Mouse (Mus musculus) heart, adult 2 months (tissue): ENCODE data around the gene Nxph4.

Source experiments
- CTCF ChIP-seq: fragments of 200-600 bp; IDR thresholded peaks from 2 replicates; pipeline ENCODE4 v1.8.1; 2022; ENCODE audit warnings: antibody characterized with exemption, mild to moderate bottlenecking, moderate library complexity
- POLR2A ChIP-seq: fragments of 200-500 bp; IDR thresholded peaks from 2 replicates; pipeline ENCODE4 v1.6.1; 2011; ENCODE audit warnings: mild to moderate bottlenecking, low read depth, low read length, control low read depth; ENCODE audit not compliant: insufficient read depth

- TF ChIP-seq CTCF (no peak), POLR2A (no peak)
Measured at GRCm38 (mm10) chr10:127581291-127581690, 46.9 kb upstream of the Nxph4 start.
